Mouse (Mus musculus) kidney, embryonic 16.5 days (tissue): ENCODE measurements around the gene Ksr2. TPM values are rescaled to one million over a fixed set of nuclear protein-coding genes. Genes with fewer than 3 reads are reported as not detected.
A peak's percentile ranks its signal among the peaks of the same experiment; 100 is the strongest.

Source experiments
- ATAC-seq: fragments of 200-750 bp; cut with Nextera tagmentation; 2 replicates; pipeline ENCODE4 v1.8.0; 2017; ENCODE audit warnings: moderate TSS enrichment; ENCODE audit not compliant: low FRiP score, low TSS enrichment
- H3K27ac ChIP-seq: fragments of 300-500 bp; sonication (generic); 2 replicates; pipeline ENCODE4 v1.5.1; 2014; ENCODE audit warnings: low read length
- H3K27me3 ChIP-seq: fragments of 300-500 bp; sonication (generic); 2 replicates; pipeline ENCODE4 v1.6.1; 2014; ENCODE audit warnings: low read length, control low read depth, mixed read lengths; ENCODE audit not compliant: insufficient read depth
- H3K36me3 ChIP-seq: fragments of 300-500 bp; sonication (generic); 2 replicates; pipeline ENCODE4 v1.6.1; 2014; ENCODE audit warnings: low read length, control low read depth, mixed read lengths; ENCODE audit not compliant: insufficient read depth
- H3K4me1 ChIP-seq: fragments of 300-500 bp; sonication (generic); 2 replicates; pipeline ENCODE4 v1.6.1; 2014; ENCODE audit warnings: low read length, control low read depth, mixed read lengths; ENCODE audit not compliant: insufficient read depth
- H3K4me2 ChIP-seq: fragments of 300-500 bp; sonication (generic); replicated peaks from 2 replicates; pipeline ENCODE4 v1.6.1; 2014; ENCODE audit warnings: low read depth, low read length
- H3K4me3 ChIP-seq: fragments of 300-500 bp; sonication (generic); 2 replicates; pipeline ENCODE4 v1.5.1; 2014; ENCODE audit warnings: mild to moderate bottlenecking, low read length
- H3K9ac ChIP-seq: fragments of 300-500 bp; sonication (generic); replicated peaks from 2 replicates; pipeline ENCODE4 v1.6.1; 2014; ENCODE audit warnings: low read length
- H3K9me3 ChIP-seq: fragments of 300-500 bp; sonication (generic); 2 replicates; pipeline ENCODE4 v1.6.1; 2016; ENCODE audit warnings: low read length, control low read depth
- WGBS: fragments of 180-500 bp; shearing (Covaris S2); extraction: QIAGEN DNeasy Blood & Tissue Kit; methylation state at CpG from one replicate; pipeline ENCODE4 v1.1.7; 2014; 5-methylcytosine and 5-hydroxymethylcytosine counted together
- polyA plus RNA-seq: library from polyadenylated mRNA; unstranded; fragments of >200 nt; fragmentation: Nextera tagmentation; extraction: Ambion mirVana; gene quantifications from 2 replicates; pipeline ENCODE4 v1.2.1, GENCODE M21; 2015

Gene Ksr2
- polyA plus RNA-seq, 1 experiment from 2014 or later = 0.37 TPM

- ATAC-seq = no peak
- peaks cover 45% of the 10 kb centered on the region for H3K4me1 ChIP-seq
- H3K36me3 ChIP-seq = no peaks in the 10 kb centered on the region
- H3K9ac ChIP-seq = no peak overlapping the region
- H3K4me2 ChIP-seq = no peak overlapping the region
- no peak overlapping the region for H3K4me3 ChIP-seq
- no peaks in the 10 kb centered on the region for H3K27me3 ChIP-seq
- peaks cover 4% of the 10 kb centered on the region; the same call in 1 of the 2 replicates for H3K9me3 ChIP-seq
- no peak overlapping the region for H3K27ac ChIP-seq
- WGBS = 69% methylated on average over 8 of the region's 8 CpGs
Observed at GRCm38 (mm10) chr5:117696366-117696765, 282.6 kb downstream of the Ksr2 start.

GRCm38 (mm10) chr5:117697589-117697988, 283.8 kb downstream of the Ksr2 start:
- peaks cover 4% of the 10 kb centered on the region; the same call in 1 of the 2 replicates for H3K9me3 ChIP-seq
- no peaks in the 10 kb centered on the region for H3K36me3 ChIP-seq
- 34% methylated on average over 6 of the region's 6 CpGs for WGBS
- peaks cover 33% of the 10 kb centered on the region for H3K4me1 ChIP-seq
- H3K9ac ChIP-seq = no peak overlapping the region
- ATAC-seq = peak; percentile 72
- no peak overlapping the region for H3K4me3 ChIP-seq
- 0 out of 2 replicates have a peak overlapping the region, but pooled peaks have one; percentile 6 for H3K27ac ChIP-seq
- no peak overlapping the region for H3K4me2 ChIP-seq
- H3K27me3 ChIP-seq = no peaks in the 10 kb centered on the region

GRCm38 (mm10) chr5:117704371-117704770, 290.6 kb downstream of the Ksr2 start:
- 56% methylated on average over 9 of the region's 9 CpGs for whole genome bisulfite sequencing
- no peak overlapping the region for H3K4me3 ChIP-seq
- no peak for ATAC-seq
- no peak overlapping the region for H3K27ac ChIP-seq
- H3K9ac ChIP-seq = no peak overlapping the region
- H3K27me3 ChIP-seq = no peaks in the 10 kb centered on the region
- peaks cover 11% of the 10 kb centered on the region; the same call in 1 of the 2 replicates for H3K4me1 ChIP-seq
- H3K4me2 ChIP-seq = no peak overlapping the region
- peaks cover 4% of the 10 kb centered on the region; the same call in 1 of the 2 replicates for H3K36me3 ChIP-seq
- peaks cover 7% of the 10 kb centered on the region; the same call in 1 of the 2 replicates for H3K9me3 ChIP-seq

- Histone ChIP-seq H3K36me3 (peaks cover 4% of the 10 kb centered on the region; the same call in 1 of the 2 replicates), H3K27ac (no peak overlapping the region), H3K9me3 (peaks cover 7% of the 10 kb centered on the region; the same call in 1 of the 2 replicates), H3K4me1 (peaks cover 11% of the 10 kb centered on the region; the same call in 1 of the 2 replicates), H3K9ac (no peak overlapping the region), H3K4me3 (no peak overlapping the region), H3K27me3 (no peaks in the 10 kb centered on the region), H3K4me2 (no peak overlapping the region)
- 7% methylated on average over 11 of the region's 11 CpGs for WGBS
- ATAC-seq = peak; percentile 83
Observed at GRCm38 (mm10) chr5:117706633-117707032, 292.8 kb downstream of the Ksr2 start.

GRCm38 (mm10) chr5:117709306-117709705, 295.5 kb downstream of the Ksr2 start:
- no peak for ATAC-seq
- H3K27ac ChIP-seq = no peak overlapping the region
- peaks cover 4% of the 10 kb centered on the region; the same call in 1 of the 2 replicates for H3K36me3 ChIP-seq
- H3K9me3 ChIP-seq = peaks cover 7% of the 10 kb centered on the region; the same call in 1 of the 2 replicates
- no peak overlapping the region for H3K9ac ChIP-seq
- H3K27me3 ChIP-seq = no peaks in the 10 kb centered on the region
- H3K4me3 ChIP-seq = no peak overlapping the region
- H3K4me1 ChIP-seq = peaks cover 11% of the 10 kb centered on the region; the same call in 1 of the 2 replicates
- 64% methylated on average over 6 of the region's 6 CpGs for WGBS
- H3K4me2 ChIP-seq = no peak overlapping the region

GRCm38 (mm10) chr5:117711636-117712035, 297.8 kb downstream of the Ksr2 start:
- Histone ChIP-seq H3K4me3 (no peak overlapping the region), H3K4me1 (peaks cover 5% of the 10 kb centered on the region; the same call in 1 of the 2 replicates), H3K36me3 (peaks cover 4% of the 10 kb centered on the region; the same call in 1 of the 2 replicates), H3K27me3 (no peaks in the 10 kb centered on the region), H3K9me3 (peaks cover 7% of the 10 kb centered on the region; the same call in 1 of the 2 replicates), H3K27ac (no peak overlapping the region), H3K9ac (no peak overlapping the region), H3K4me2 (no peak overlapping the region)
- no peak for ATAC-seq
- WGBS = 62% methylated on average over 10 of the region's 10 CpGs

GRCm38 (mm10) chr5:117712207-117712606, 298.4 kb downstream of the Ksr2 start:
- H3K4me3 ChIP-seq = no peak overlapping the region
- 64% methylated on average over 12 of the region's 12 CpGs for whole genome bisulfite sequencing
- no peaks in the 10 kb centered on the region for H3K4me1 ChIP-seq
- H3K9ac ChIP-seq = no peak overlapping the region
- peaks cover 4% of the 10 kb centered on the region; the same call in 1 of the 2 replicates for H3K36me3 ChIP-seq
- no peak overlapping the region for H3K4me2 ChIP-seq
- ATAC-seq = no peak
- H3K27me3 ChIP-seq = no peaks in the 10 kb centered on the region
- H3K27ac ChIP-seq = no peak overlapping the region
- peaks cover 7% of the 10 kb centered on the region; the same call in 1 of the 2 replicates for H3K9me3 ChIP-seq

- Histone ChIP-seq H3K4me3 (no peak overlapping the region), H3K9ac (no peak overlapping the region), H3K36me3 (no peaks in the 10 kb centered on the region), H3K4me2 (no peak overlapping the region), H3K27ac (no peak overlapping the region), H3K27me3 (no peaks in the 10 kb centered on the region), H3K9me3 (no peaks in the 10 kb centered on the region), H3K4me1 (no peaks in the 10 kb centered on the region)
- ATAC-seq = no peak
- WGBS = 88% methylated on average over 9 of the region's 9 CpGs
Observed at GRCm38 (mm10) chr5:117717120-117717519, 303.3 kb downstream of the Ksr2 start.

GRCm38 (mm10) chr5:117723316-117723715, 309.5 kb downstream of the Ksr2 start:
- H3K36me3 ChIP-seq = no peaks in the 10 kb centered on the region
- ATAC-seq = no peak
- WGBS = 89% methylated on average over 4 of the region's 4 CpGs
- H3K27ac ChIP-seq = no peak overlapping the region
- H3K9me3 ChIP-seq = no peaks in the 10 kb centered on the region; the same call in 1 of the 2 replicates
- peaks cover 8% of the 10 kb centered on the region for H3K4me1 ChIP-seq
- H3K4me2 ChIP-seq = no peak overlapping the region
- no peaks in the 10 kb centered on the region for H3K27me3 ChIP-seq
- H3K4me3 ChIP-seq = no peak overlapping the region
- no peak overlapping the region for H3K9ac ChIP-seq

- H3K4me3 ChIP-seq = no peak overlapping the region
- peaks cover 13% of the 10 kb centered on the region for H3K4me1 ChIP-seq
- no peak overlapping the region for H3K27ac ChIP-seq
- H3K9ac ChIP-seq = no peak overlapping the region
- H3K27me3 ChIP-seq = no peaks in the 10 kb centered on the region
- ATAC-seq = no peak
- 59% methylated on average over 6 of the region's 6 CpGs for WGBS
- no peak overlapping the region for H3K4me2 ChIP-seq
- no peaks in the 10 kb centered on the region for H3K36me3 ChIP-seq
- H3K9me3 ChIP-seq = no peaks in the 10 kb centered on the region; the same call in 1 of the 2 replicates
Observed at GRCm38 (mm10) chr5:117726548-117726947, 312.7 kb downstream of the Ksr2 start.
